Mouse (Mus musculus) urinary bladder, postnatal 25 days (tissue): ENCODE measurements around the gene Zfp646.
"Not testable (repeated sequence)": the region's sequence is repeated elsewhere in the genome, so short reads cannot be mapped to it uniquely, and the experiment has no call there.

Experiments used
- DNase-seq: peaks from one replicate; pipeline ENCODE4 v3.0.0; 2022; ENCODE audit warnings: low spot score

Zfp646 gene

GRCm38 (mm10) chr7:127876041-127876466, at the start of gene Zfp646:
Gene Zfp646 (plus strand): TSS chr7:127876221.
- DNase-seq, result peak; percentile 64

GRCm38 (mm10) chr7:127835550-127835949, 40.5 kb upstream of the Zfp646 start:
- DNase-seq, result no peak

GRCm38 (mm10) chr7:127837473-127837872, 38.5 kb upstream of the Zfp646 start:
- no peak for DNase-seq

GRCm38 (mm10) chr7:127837878-127838277, 38.1 kb upstream of the Zfp646 start:
- DNase-seq, result not testable (repeated sequence)

- DNase-seq, result not testable (repeated sequence)
Observed at GRCm38 (mm10) chr7:127840031-127840430, 36.0 kb upstream of the Zfp646 start.

- peak; percentile 48 for DNase-seq
Observed at GRCm38 (mm10) chr7:127840886-127841285, 35.1 kb upstream of the Zfp646 start.

DNA sequence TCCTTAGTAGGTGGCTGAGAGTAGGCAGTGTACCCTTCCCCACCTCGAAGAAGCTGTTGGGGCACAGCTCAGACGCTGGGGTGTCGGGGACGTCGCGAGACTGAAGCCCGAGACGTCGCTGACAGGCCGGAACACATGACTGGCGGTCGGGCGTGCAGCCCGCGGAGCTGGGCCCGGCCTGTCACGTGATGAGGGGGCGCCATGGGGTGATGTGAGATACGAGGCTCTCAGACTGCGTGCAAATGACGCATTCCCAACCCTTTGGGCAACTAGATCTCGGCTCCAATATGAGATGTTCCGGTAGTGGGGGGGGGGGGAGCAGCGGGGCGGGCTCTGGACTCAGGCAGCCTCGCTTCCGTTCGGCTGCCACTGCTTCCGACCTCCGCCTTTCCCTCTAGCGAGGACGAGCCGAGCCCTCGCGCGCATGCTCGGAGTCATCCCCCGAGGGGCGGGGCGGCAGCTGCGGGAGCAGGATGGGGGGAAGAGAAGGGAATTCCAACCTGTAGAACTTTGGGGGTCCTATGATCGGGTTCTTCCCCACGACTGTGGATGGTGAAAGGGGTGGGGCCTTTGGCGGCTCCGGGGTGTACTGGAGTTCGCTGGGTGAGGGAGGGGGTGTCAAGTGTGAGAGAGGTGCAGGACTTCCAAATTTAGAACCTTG, 34.6 kb upstream of the Zfp646 start:
- peak; percentile 89 for DNase-seq

GRCm38 (mm10) chr7:127842001-127842718, 33.9 kb upstream of the Zfp646 start:
- peak; percentile 68 for DNase-seq

DNA sequence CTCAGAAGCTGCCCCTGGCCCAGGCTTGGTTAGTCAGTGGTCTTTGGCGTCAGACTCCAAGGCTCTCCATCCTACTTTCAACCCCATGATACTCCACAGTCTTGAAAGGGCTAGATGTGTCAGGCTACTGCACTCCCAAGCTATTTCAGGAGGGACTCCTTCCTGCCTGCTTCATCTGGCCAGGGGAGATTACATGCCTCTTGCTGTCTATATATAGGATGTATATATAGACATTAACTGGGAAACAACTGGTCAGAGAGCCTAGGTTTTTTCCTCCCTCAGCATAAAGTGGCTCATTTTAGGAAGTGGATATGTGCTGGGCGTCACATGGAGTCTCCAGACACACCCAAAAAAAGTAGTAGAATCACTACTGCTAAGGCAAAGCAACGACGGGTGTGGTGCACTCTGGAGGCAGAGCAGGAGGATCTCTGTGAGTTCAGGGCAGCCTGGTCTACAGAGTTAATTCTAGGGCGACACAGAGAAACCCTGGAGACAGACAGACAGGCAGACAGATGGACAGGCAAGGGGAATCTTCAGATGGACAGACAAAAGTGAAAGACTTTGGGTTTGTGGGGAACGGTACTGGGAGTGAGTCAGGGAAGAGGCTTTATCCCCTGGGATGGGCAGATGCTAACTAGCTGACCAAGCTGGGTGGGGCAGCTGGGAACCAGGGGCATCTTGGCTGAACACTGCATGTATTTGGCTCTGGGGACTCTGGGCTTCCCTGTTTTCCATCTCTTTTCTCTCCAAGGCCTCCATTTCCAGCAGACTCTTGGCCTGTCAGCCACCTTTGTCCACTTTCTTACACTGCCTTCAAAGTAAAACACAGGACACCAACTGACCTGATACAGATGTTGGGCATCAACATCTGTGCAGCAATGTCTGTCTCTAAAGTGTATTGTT, 25.8 kb upstream of the Zfp646 start:
- DNase-seq, result no peak

DNA sequence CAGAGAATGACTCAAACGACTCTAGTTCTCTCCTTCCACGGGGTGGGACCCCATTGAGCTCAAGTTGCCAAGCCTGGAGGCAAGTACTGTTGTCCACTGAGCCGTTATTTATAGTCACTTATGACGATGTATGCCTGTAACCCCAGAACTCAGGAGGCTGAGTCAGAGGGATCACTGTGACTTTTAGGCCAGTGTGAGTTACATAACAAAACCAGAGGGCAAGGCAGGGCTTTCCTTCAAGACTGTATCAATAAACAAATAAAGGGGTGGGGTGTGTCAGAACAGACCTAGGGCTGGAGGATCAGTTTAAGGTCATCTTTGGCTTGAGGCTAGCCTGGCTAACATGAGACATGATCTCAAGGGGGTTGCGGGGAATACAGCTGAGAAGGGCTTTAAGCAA, 25.1 kb upstream of the Zfp646 start:
- no peak for DNase-seq

DNA sequence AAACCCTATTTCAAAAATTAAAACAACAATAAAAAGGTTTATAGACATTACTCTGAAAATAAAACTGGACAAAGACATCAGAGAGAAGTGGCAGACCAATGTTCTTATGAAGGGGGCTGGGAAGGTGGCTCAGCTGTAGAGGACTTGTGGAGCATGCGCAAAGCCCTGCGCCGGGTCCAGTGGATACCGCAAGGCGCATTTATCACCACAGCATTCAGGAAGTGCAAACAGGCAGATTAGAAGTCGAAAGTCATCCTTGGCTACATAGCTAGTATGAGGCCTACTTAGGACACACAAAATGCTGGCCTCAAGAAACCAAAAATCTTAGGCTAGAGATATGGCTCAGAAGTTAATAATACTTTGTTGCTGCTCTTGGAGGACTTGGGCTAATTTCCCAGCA, 17.8 kb upstream of the Zfp646 start:
- no peak for DNase-seq

DNA sequence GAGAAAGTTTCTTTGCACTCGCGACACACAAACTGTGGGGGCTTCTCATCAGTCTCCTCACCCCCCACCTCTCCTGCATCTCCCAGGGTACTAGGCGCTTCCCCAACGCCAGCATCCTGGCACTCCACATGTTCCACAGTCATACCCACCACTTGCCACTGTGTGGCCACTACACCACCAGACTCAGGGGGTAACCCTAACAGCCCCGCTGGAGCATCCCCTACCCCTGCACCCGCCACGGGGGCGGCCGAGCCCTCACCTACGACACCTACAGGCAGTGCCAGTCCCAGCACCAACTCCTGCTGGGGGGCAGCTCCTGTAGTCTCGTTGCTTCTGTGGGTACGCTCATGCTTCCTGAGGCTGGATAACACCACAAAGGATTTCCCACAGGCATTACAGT, 9.6 kb upstream of the Zfp646 start:
- no peak for DNase-seq

DNA sequence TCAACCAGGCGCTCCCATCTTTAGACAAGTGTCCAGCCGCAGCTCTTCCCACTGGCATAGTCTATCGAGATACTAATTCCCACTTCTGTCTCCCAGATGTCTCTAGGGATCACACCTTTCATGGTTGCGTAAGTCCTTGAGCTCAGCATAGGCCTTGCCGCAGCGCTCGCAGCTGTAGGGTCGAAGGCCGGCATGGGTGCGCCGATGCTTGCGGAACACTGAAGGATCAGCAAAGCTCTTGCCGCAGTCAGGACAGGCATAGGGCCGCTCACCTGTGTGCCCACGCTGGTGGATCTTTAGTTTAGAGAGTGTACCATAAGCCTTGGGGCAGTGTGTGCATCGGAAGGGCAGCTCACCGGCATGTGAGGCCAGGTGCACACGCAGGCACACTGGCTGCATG, 8.4 kb upstream of the Zfp646 start:
- no peak for DNase-seq

GRCm38 (mm10) chr7:127869149-127869810, 6.7 kb upstream of the Zfp646 start:
- no peak for DNase-seq

- DNase-seq, result no peak
Observed at GRCm38 (mm10) chr7:127870136-127870821, 5.7 kb upstream of the Zfp646 start.

- no peak for DNase-seq
Observed at GRCm38 (mm10) chr7:127874812-127875626, 1.0 kb upstream of the Zfp646 start.

GRCm38 (mm10) chr7:127875627-127876001, 407 bp upstream of the Zfp646 start:
- peak; percentile 80 for DNase-seq

- peak; percentile 88 for DNase-seq
Observed at GRCm38 (mm10) chr7:127876467-127877348, 687 bp downstream of the Zfp646 start, which contains the start of gene Zfp668. Gene Zfp668 (minus strand): TSS chr7:127876828.

DNA sequence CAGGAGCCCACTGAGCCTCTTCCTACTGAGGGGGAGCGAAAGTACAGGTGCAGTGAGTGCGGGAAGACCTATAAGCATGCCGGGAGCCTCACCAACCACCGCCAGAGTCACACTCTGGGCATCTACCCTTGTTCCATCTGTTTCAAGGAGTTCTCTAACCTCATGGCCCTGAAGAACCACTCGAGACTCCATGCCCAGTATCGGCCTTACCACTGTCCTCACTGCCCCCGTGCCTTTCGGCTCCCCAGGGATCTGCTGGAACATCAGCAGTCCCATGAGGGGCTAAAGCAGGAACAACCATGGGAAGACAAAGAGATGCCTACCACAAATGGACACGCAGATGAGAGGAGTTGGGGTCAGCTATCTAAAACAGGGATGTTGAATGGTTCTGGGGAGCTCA, 3.3 kb downstream of the Zfp646 start:
- DNase-seq, result no peak
